Mouse (Mus musculus): ENCODE data around the gene Lcp1. TPM values are rescaled to one million over a fixed set of nuclear protein-coding genes. Genes with fewer than 3 reads are reported as not detected.

The Lcp1 gene
- total RNA-seq (2023; ENCODE audit: inconsistent age) = 684 to 735 TPM (median 710 TPM) in 4 replicates

DNA sequence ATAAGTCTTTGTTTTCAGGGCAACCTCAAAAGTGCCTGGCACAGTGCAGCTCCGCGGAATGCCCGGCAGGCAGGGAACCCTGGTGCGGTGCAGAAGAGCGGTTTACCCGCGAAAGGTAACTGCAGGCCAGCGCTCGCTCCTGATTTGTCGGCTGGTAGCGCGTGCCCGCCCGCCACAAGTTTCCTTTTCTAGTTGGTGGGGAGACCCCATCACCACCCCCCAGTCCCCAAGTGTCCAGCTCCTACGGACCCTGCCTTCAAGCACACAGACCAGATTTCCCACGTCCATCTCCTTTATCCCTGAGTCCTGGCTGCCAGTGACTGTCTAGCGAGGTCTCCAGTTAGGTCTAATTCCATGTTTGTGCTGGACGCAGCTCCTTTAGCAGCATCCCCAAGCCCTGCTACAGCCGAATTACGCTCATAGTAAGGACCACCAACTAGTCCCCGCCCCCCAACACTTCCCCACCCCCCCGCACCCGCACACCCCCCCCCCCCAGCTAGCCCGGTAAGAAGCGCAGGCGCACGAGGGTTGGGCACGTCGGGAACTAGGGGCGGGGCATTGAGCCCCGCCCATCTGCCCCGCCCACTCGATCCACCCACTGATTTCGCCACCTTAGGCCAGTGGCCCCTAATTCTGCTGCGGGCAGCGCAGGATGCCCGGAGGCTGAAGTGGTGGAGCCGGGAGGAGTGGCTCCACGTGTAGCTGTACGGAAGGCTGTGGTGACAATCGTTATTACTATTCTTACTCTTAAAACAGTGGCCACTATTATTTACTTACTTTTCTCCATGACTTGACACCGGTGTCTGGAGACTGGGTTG, at the start of gene Lcp1, which contains the start of gene Lrrc63:
TSS of gene Lcp1 (plus strand) at position 601 of the 818 bp plus-strand sequence.
TSS of gene Lrrc63 (minus strand) at position 381 of the 818 bp plus-strand sequence.

DNA sequence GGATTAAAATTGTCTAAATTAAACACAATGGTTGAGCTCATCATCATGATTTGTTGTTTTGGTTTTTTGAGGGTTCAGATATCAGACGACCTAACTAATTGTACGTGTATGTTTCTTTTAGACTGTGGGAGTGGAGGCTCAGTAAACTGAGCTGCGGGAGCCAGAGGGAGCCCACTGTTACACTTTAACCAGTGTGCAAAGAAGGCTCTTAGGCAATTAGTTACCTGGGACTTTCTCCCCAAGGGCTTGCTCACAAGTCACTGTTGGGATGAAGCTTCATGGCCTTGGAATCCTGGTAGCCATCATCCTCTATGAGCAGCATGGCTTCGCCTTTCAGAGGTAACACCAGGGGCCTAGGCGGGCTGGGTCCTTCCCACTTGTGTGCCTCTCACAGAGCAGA, 111.2 kb downstream of the Lcp1 start, which contains the start of gene Cpb2:
TSS of gene Cpb2 (plus strand) at position 201 of the 400 bp plus-strand sequence.

Other genes starting within 250 kb of the Lcp1 start
- 90.0 to 112 TPM (median 99.0 TPM) in 4 replicates for gene Lrch1, start 183.2 kb upstream of the Lcp1 start, total RNA-seq (2023; ENCODE audit: inconsistent age)
- 102 to 114 TPM (median 108 TPM) in 4 replicates for gene Rubcnl, start 115.1 kb upstream of the Lcp1 start, total RNA-seq (2023; ENCODE audit: inconsistent age)
- 0.26 TPM in 1 of 4 replicates, not detected in the others for gene Lrrc63, start 220 bp upstream of the Lcp1 start, total RNA-seq (2023; ENCODE audit: inconsistent age)
- not detected in 4 replicates for gene Cpb2, start 111.2 kb downstream of the Lcp1 start, total RNA-seq (2023; ENCODE audit: inconsistent age)
- 50.0 to 55.8 TPM (median 51.1 TPM) in 4 replicates for gene Zc3h13, start 153.3 kb downstream of the Lcp1 start, total RNA-seq (2023; ENCODE audit: inconsistent age)

Measured in B cell, adult (primary cell).